21 mouse cellular contexts compared by ENCODE assay signal in the genomic region with DNA sequence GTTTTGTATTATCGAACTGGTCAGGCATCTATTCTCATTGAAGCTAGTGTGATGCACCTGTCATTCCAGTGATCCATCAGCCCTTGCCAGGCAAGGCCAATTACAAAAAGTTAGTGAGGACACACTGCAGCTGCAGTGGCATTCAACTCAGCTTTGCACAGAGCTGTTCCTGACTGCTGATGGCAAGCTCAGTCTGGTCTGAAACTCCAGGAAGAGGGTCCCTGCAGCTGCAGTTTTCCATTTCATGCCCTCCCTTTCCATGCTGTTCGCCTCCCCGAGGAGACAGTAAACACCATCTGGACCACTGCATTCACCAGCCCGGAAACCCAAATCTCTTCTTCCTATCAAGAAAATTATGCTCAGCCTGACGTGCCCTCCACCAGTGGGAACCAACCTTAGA. TPM values are rescaled to one million over a fixed set of nuclear protein-coding genes. Genes with fewer than 3 reads are reported as not detected.
"Had no signal": no experiment of that assay in that cellular context is flagged by ENCODE, and none has a peak within 500 bp of the region (broad histone marks: within the 10 kb centered on the region; RNA-seq: fewer than 3 reads in every experiment).

No protein-coding gene starts in this region.

- H3K4me2 ChIP-seq: lung, embryonic 15.5 days; midbrain, embryonic 11.5 days; midbrain, embryonic 13.5 days; midbrain, embryonic 15.5 days; neural tube, embryonic 13.5 days; neural tube, embryonic 15.5 days had no signal

- ATAC-seq: midbrain, embryonic 13.5 days; midbrain, embryonic 15.5 days had no signal

- H3K27ac ChIP-seq: lung, embryonic 15.5 days; macrophage; midbrain, embryonic 13.5 days; midbrain, embryonic 15.5 days; neural tube, embryonic 13.5 days; neural tube, embryonic 15.5 days had no signal

- H3K9ac ChIP-seq: lung, embryonic 15.5 days; midbrain, embryonic 13.5 days; midbrain, embryonic 15.5 days; neural tube, embryonic 13.5 days; neural tube, embryonic 15.5 days had no signal

- H3K9me3 ChIP-seq: lung, embryonic 15.5 days; megakaryocyte, embryonic 14.5 days; midbrain, embryonic 13.5 days; midbrain, embryonic 15.5 days; neural tube, embryonic 13.5 days; neural tube, embryonic 15.5 days had no signal

- H3K36me3 ChIP-seq: lung, embryonic 15.5 days; midbrain, embryonic 13.5 days; midbrain, embryonic 15.5 days; neural tube, embryonic 13.5 days; neural tube, embryonic 15.5 days had no signal

- H3K4me3 ChIP-seq: lung, embryonic 15.5 days; megakaryocyte, embryonic 14.5 days; midbrain, embryonic 13.5 days; midbrain, embryonic 15.5 days; myocyte; neural tube, embryonic 13.5 days; neural tube, embryonic 15.5 days had no signal

- H3K4me1 ChIP-seq: lung, embryonic 15.5 days; megakaryocyte, embryonic 14.5 days; midbrain, embryonic 13.5 days; midbrain, embryonic 15.5 days; neural tube, embryonic 13.5 days; neural tube, embryonic 15.5 days had no signal

- DNase-seq: lung, adult 2 months; lung, postnatal 14 days; lung, postnatal 36 days; retina, postnatal 1 day; right cerebral cortex, adult 18-20 months; right cerebral cortex, postnatal 25 days; right cerebral cortex, postnatal 4 days; spleen, adult 18-20 months; thymus, adult 18-20 months; thymus, postnatal 14 days; thymus, postnatal 36 days had no signal

RNA-seq across cellular contexts. Expression of a gene that starts 2.4 kb away (rescaled TPM):
- polyA plus RNA-seq: macrophage; midbrain, embryonic 11.5 days; myocyte; neural tube, embryonic 11.5 days had no signal
